In genomic region chr2:148680775-148681291, GRCm38 (mm10) we compare ENCODE assay signal across 8 mouse cellular contexts. TPM values are rescaled to one million over a fixed set of nuclear protein-coding genes. Genes with fewer than 3 reads are reported as not detected.
DNase-seq lines count a peak whose midpoint lies in the region; ATAC-seq and TF ChIP-seq lines count a peak whose summit lies in the region.

TSS of gene Gzf1 (plus strand) at chr2:148681023.

- H3K4me3 ChIP-seq in C2C12 (ENCODE audit: insufficient read depth, poor library complexity, severe bottlenecking) (peak within 1 kb of the TSS; percentile 91), myocyte (peak within 1 kb of the TSS; percentile 93)
- H3K4me3 ChIP-seq in erythroblast, embryonic 14.5 days (replicated peaks) = peak within 1 kb of the TSS; percentile 97
- H3K4me3 ChIP-seq in heart, embryonic 11.5 days (ENCODE audit: low read depth, low read length) = peak within 1 kb of the TSS; percentile 82
- H3K4me3 ChIP-seq in kidney, embryonic 16.5 days (ENCODE audit: low read length) = peak within 1 kb of the TSS; percentile 63
- H3K4me3 ChIP-seq in liver, adult 2 months (ENCODE audit: insufficient read depth, low read depth, low read length) = peak within 1 kb of the TSS; percentile 80

- under 1% methylated on average over 39 of the region's 39 CpGs for WGBS in heart, embryonic 11.5 days (ENCODE audit: insufficient replicate concordance)
- under 1% methylated on average over 39 of the region's 39 CpGs for WGBS in kidney, embryonic 16.5 days
- WGBS in liver, adult 2 months = under 1% methylated on average over 38 of the region's 39 CpGs

- peak within 1 kb of the TSS; percentile 87 for H3K9ac ChIP-seq in heart, embryonic 11.5 days (ENCODE audit: low read depth, low read length)
- peak within 1 kb of the TSS; percentile 80 for H3K9ac ChIP-seq in kidney, embryonic 16.5 days (replicated peaks; ENCODE audit: low read length)
- H3K9ac ChIP-seq in liver, adult 2 months (ENCODE audit: low read depth, low read length) = peak within 1 kb of the TSS; percentile 95

- peaks cover 65% of the 10 kb centered on the region for H3K79me2 ChIP-seq in C2C12 (ENCODE audit: control insufficient read depth, insufficient read depth)
- peaks cover 24% of the 10 kb centered on the region; the same call in 1 of the 2 replicates for H3K79me2 ChIP-seq in liver, adult 2 months (ENCODE audit: control insufficient read depth, insufficient read depth, low read length)
- H3K79me2 ChIP-seq in myocyte (ENCODE audit: control insufficient read depth, insufficient read depth) = peaks cover 41% of the 10 kb centered on the region

- TF ChIP-seq CTCF in C2C12 (IDR thresholded peaks at IDR 0.05; ENCODE audit: control insufficient read depth, insufficient read depth, insufficient read length) = no peak
- no peak for TF ChIP-seq CTCF in brain, embryonic 14.5 days (IDR thresholded peaks at IDR 0.05; ENCODE audit: borderline replicate concordance, extremely low read depth, insufficient read depth, insufficient read length)
- TF ChIP-seq CTCF in liver, adult 2 months (IDR thresholded peaks at IDR 0.05; ENCODE audit: low read depth, low read length) = 0 out of 2 replicates have a peak, but pooled peaks have one; percentile 3

- peak; percentile 77 for TF ChIP-seq POLR2A in brain, embryonic 14.5 days (IDR thresholded peaks at IDR 0.05; ENCODE audit: borderline replicate concordance, extremely low read depth, insufficient read depth, insufficient read length, poor library complexity, severe bottlenecking)
- peak; percentile 96 for TF ChIP-seq POLR2A in liver, adult 2 months (IDR thresholded peaks at IDR 0.05; ENCODE audit: extremely low read depth, insufficient read depth, low read length)
- peak; percentile 95 for TF ChIP-seq POLR2A in myocyte (IDR thresholded peaks at IDR 0.05; ENCODE audit: insufficient read length, low read depth)

- H3K79me3 ChIP-seq in C2C12 (ENCODE audit: low read depth) = peaks cover 16% of the 10 kb centered on the region

- H3K4me1 ChIP-seq in erythroblast, embryonic 14.5 days (ENCODE audit: control insufficient read depth) = peaks cover 67% of the 10 kb centered on the region
- peaks cover 34% of the 10 kb centered on the region for H3K4me1 ChIP-seq in heart, embryonic 11.5 days (ENCODE audit: control insufficient read depth, insufficient read depth, low read length)
- H3K4me1 ChIP-seq in kidney, embryonic 16.5 days (ENCODE audit: insufficient read depth, low read length) = peaks cover 37% of the 10 kb centered on the region
- peaks cover 34% of the 10 kb centered on the region for H3K4me1 ChIP-seq in liver, adult 2 months (ENCODE audit: control insufficient read depth, insufficient read depth, low read length)

- H3K9me3 ChIP-seq in erythroblast, embryonic 14.5 days (ENCODE audit: control insufficient read depth, low read length) = no peaks in the 10 kb centered on the region
- no peaks in the 10 kb centered on the region for H3K9me3 ChIP-seq in heart, embryonic 11.5 days (replicated peaks; ENCODE audit: control insufficient read depth, low read length)
- H3K9me3 ChIP-seq in kidney, embryonic 16.5 days (ENCODE audit: low read length) = no peaks in the 10 kb centered on the region

- no peaks in the 10 kb centered on the region for H3K27me3 ChIP-seq in C2C12 (ENCODE audit: control insufficient read depth, insufficient read depth, insufficient read length)
- no peaks in the 10 kb centered on the region for H3K27me3 ChIP-seq in erythroblast, embryonic 14.5 days (ENCODE audit: control insufficient read depth)
- no peaks in the 10 kb centered on the region for H3K27me3 ChIP-seq in heart, embryonic 11.5 days (ENCODE audit: control insufficient read depth, insufficient read depth, low read length)
- no peaks in the 10 kb centered on the region for H3K27me3 ChIP-seq in kidney, embryonic 16.5 days (ENCODE audit: insufficient read depth, low read length)
- no peaks in the 10 kb centered on the region for H3K27me3 ChIP-seq in liver, adult 2 months (ENCODE audit: control insufficient read depth, insufficient read depth, low read length)
- no peaks in the 10 kb centered on the region for H3K27me3 ChIP-seq in myocyte (ENCODE audit: control insufficient read depth, insufficient read depth, insufficient read length)
- no peaks in the 10 kb centered on the region for H3K27me3 ChIP-seq in splenic B cell, adult 2 months (ENCODE audit: control insufficient read depth, insufficient read depth, low read length, poor library complexity, severe bottlenecking)

- H3ac ChIP-seq in C2C12 (ENCODE audit: control insufficient read depth, insufficient read length, low read depth) = peak within 1 kb of the TSS; percentile 96
- H3ac ChIP-seq in myocyte (ENCODE audit: control insufficient read depth, insufficient read length) = peak within 1 kb of the TSS; percentile 12

- peak within 1 kb of the TSS; percentile 94 for H3K27ac ChIP-seq in heart, embryonic 11.5 days (ENCODE audit: low read depth, low read length)
- H3K27ac ChIP-seq in kidney, embryonic 16.5 days (ENCODE audit: low read length) = peak within 1 kb of the TSS; percentile 96
- peak within 1 kb of the TSS; percentile 89 for H3K27ac ChIP-seq in liver, adult 2 months (replicated peaks; ENCODE audit: insufficient read depth, low read depth, low read length)

- peak; percentile 93 for ATAC-seq in heart, embryonic 11.5 days (replicated peaks; ENCODE audit: insufficient number of reproducible peaks, low FRiP score, low TSS enrichment)
- ATAC-seq in kidney, embryonic 16.5 days (ENCODE audit: low FRiP score, low TSS enrichment) = peak; percentile 95

- peak within 1 kb of the TSS; percentile 89 for H3K4me2 ChIP-seq in heart, embryonic 11.5 days
- H3K4me2 ChIP-seq in kidney, embryonic 16.5 days (replicated peaks; ENCODE audit: low read depth, low read length) = peak within 1 kb of the TSS; percentile 80
- peak within 1 kb of the TSS; percentile 99 for H3K4me2 ChIP-seq in myocyte (ENCODE audit: low read depth)

- DNase-seq in brain, embryonic 14.5 days (ENCODE audit: low read depth) = peak; percentile 99
- DNase-seq in liver, adult 2 months (ENCODE audit: extremely low read depth, low read depth, low spot score) = peak; percentile 97
- peak; percentile 97 for DNase-seq in splenic B cell, adult 2 months (ENCODE audit: low read depth, low spot score)

- H3K36me3 ChIP-seq in C2C12 (ENCODE audit: control insufficient read depth, insufficient read depth) (peaks cover 37% of the 10 kb centered on the region), myocyte (ENCODE audit: control insufficient read depth, insufficient read depth) (peaks cover 36% of the 10 kb centered on the region)
- H3K36me3 ChIP-seq in erythroblast, embryonic 14.5 days (ENCODE audit: control insufficient read depth) = peaks cover 52% of the 10 kb centered on the region
- peaks cover 17% of the 10 kb centered on the region for H3K36me3 ChIP-seq in heart, embryonic 11.5 days (ENCODE audit: control insufficient read depth, insufficient read depth, low read length)
- peaks cover 26% of the 10 kb centered on the region for H3K36me3 ChIP-seq in kidney, embryonic 16.5 days (ENCODE audit: insufficient read depth, low read length)
- peaks cover 18% of the 10 kb centered on the region for H3K36me3 ChIP-seq in liver, adult 2 months (ENCODE audit: control insufficient read depth, insufficient read depth, low read length)
- H3K36me3 ChIP-seq in splenic B cell, adult 2 months (ENCODE audit: control insufficient read depth, insufficient read depth, low read length, poor library complexity, severe bottlenecking) = 0 out of 2 replicates have a peak, but pooled peaks cover 2% of the 10 kb centered on the region

TF ChIP-seq in C2C12, 6 proteins besides CTCF, POLR2A, EP300 and RAD21:
- TF ChIP-seq CEBPB (IDR thresholded peaks at IDR 0.05; ENCODE audit: low read depth) = no peak
- no peak for TF ChIP-seq MYOG (IDR thresholded peaks at IDR 0.05; ENCODE audit: control insufficient read depth, extremely low read depth, insufficient read length)
- no peak for TF ChIP-seq MAX (IDR thresholded peaks at IDR 0.05)
- TF ChIP-seq FOSL1 (IDR thresholded peaks at IDR 0.05; ENCODE audit: insufficient read depth, low read length, poor library complexity, severe bottlenecking) = no peak

TF ChIP-seq in myocyte, 11 proteins besides CTCF, POLR2A, EP300 and RAD21:
- TF ChIP-seq MAX (IDR thresholded peaks at IDR 0.05; ENCODE audit: low read depth) (no peak), TCF12 (IDR thresholded peaks at IDR 0.05; ENCODE audit: insufficient read depth, poor library complexity, severe bottlenecking) (no peak), E2F4 (IDR thresholded peaks at IDR 0.05; ENCODE audit: insufficient read depth) (no peak), POLR2AphosphoS2 (IDR thresholded peaks at IDR 0.05; ENCODE audit: insufficient read length, low read depth) (peak; percentile 94), USF1 (IDR thresholded peaks at IDR 0.05; ENCODE audit: low read depth) (no peak), REST (IDR thresholded peaks at IDR 0.05; ENCODE audit: insufficient read depth, insufficient read length) (peak; percentile 2), CEBPB (IDR thresholded peaks at IDR 0.05; ENCODE audit: insufficient read depth, poor library complexity, severe bottlenecking) (no peak), MYOD1 (IDR thresholded peaks at IDR 0.05; ENCODE audit: control insufficient read depth in 1 of 3, insufficient read length in 2 of 3, low read depth in 2 of 3) (peak in 1 of 3 experiments; percentile 6), TCF3 (IDR thresholded peaks at IDR 0.05; ENCODE audit: insufficient read length, low read depth) (no peak), SRF (IDR thresholded peaks at IDR 0.05; ENCODE audit: control insufficient read depth, insufficient read length, low read depth) (peak; percentile 45), MYOG (IDR thresholded peaks at IDR 0.05; ENCODE audit: control insufficient read depth in 1 of 3, insufficient read depth in 1 of 3, insufficient read length in 2 of 3, low read depth in 2 of 3) (peak in 1 of 3 experiments; percentile 17)

RNA-seq across cellular contexts. Expression of gene Gzf1, which starts in this region (rescaled TPM):
- 6.9 TPM for polyA plus RNA-seq in C2C12 (2012; fragmentation: generic; extraction: Trizol)
- polyA plus RNA-seq in brain, embryonic 14.5 days (2012; rRNA removed) = 12.9 and 15.0 TPM in 2 replicates
- 0.06 and 0.09 TPM in 2 replicates for polyA plus RNA-seq in erythroblast, embryonic 14.5 days (2012)
- polyA plus RNA-seq in heart, embryonic 11.5 days (2014; fragmentation: Nextera tagmentation; extraction: Ambion mirVana) = 14.7 and 16.2 TPM in 2 replicates
- polyA plus RNA-seq in kidney, embryonic 16.5 days (2015; fragmentation: Nextera tagmentation; extraction: Ambion mirVana) = 25.2 and 25.7 TPM in 2 replicates
- total RNA-seq in liver, adult 2 months (2014; rRNA removed) = 49.8 and 52.2 TPM in 2 replicates
- polyA plus RNA-seq in liver, adult 2 months (2012; rRNA removed) = 13.7 and 13.9 TPM in 2 replicates
- polyA plus RNA-seq in myocyte (2012; fragmentation: generic; extraction: Trizol) = 12.7 TPM

Comparison
In these comparisons a context has a peak if more than half of its experiments do, and no peak if none do; other contexts are left out.
1. Peak in every context shown above with its lines: DNase-seq, ATAC-seq, H3K4me3 ChIP-seq and H3K27ac ChIP-seq.